Mouse (Mus musculus) lung, adult 2 months (tissue): ENCODE results near the gene Dph3.

Source experiments
- CTCF ChIP-seq: fragments of 200-500 bp; IDR thresholded peaks from 2 replicates; pipeline ENCODE4 v1.5.1; 2011; ENCODE audit warnings: mild to moderate bottlenecking, low read length, control low read depth; ENCODE audit not compliant: insufficient read depth
- POLR2A ChIP-seq: fragments of 200-500 bp; IDR thresholded peaks from 2 replicates; pipeline ENCODE4 v1.6.1; 2011; ENCODE audit warnings: low read depth, mild to moderate bottlenecking, control low read depth, low read length, borderline replicate concordance; ENCODE audit errors: extremely low read depth

DNA sequence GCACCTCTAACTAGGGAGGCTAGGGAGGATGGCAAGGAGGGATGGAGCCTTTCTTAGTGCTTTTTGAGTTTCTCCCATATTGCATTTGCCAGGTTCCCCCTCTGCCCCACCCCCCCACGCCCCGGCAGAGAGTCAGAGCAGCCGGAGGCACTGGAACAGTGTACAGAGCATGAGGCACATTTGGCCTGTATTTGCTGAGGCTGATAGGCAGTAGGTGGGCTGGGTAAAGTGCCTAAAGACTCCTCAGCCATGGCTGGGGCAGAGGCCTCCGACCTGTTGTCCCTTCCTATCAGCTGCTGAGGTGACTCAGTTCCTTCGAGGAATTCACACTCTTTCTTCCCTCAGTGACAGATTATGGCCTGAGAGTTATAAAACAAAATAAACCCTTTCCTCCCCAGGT lies 43.4 kb downstream of the Dph3 start:
- TF ChIP-seq CTCF, result no peak
- no peak for TF ChIP-seq POLR2A
